Mouse (Mus musculus) cortical plate, adult 2 months (tissue): Measurements from ENCODE around the gene Tnfsf9. TPM values are rescaled to one million over a fixed set of nuclear protein-coding genes. Genes with fewer than 3 reads are reported as not detected.

Experiments used
- H3K27ac ChIP-seq: fragments of 200-500 bp; 2 replicates; pipeline ENCODE4 v1.5.1; 2012; ENCODE audit warnings: low read length, control low read depth, inconsistent platforms; ENCODE audit not compliant: insufficient read depth
- H3K4me1 ChIP-seq: fragments of 200-500 bp; 2 replicates; pipeline ENCODE4 v1.6.1; 2011; ENCODE audit warnings: low read length; ENCODE audit not compliant: control insufficient read depth, insufficient read depth
- H3K4me3 ChIP-seq: fragments of 200-500 bp; 2 replicates; pipeline ENCODE4 v1.5.1; 2011; ENCODE audit warnings: mild to moderate bottlenecking, low read length, control low read depth; ENCODE audit not compliant: insufficient read depth
- CTCF ChIP-seq: fragments of 200-500 bp; IDR thresholded peaks from 2 replicates; pipeline ENCODE4 v1.5.1; 2011; ENCODE audit warnings: mild to moderate bottlenecking, control low read depth, low read length; ENCODE audit not compliant: insufficient read depth; ENCODE audit errors: extremely low read depth
- POLR2A ChIP-seq: fragments of 200-500 bp; IDR thresholded peaks from 2 replicates; pipeline ENCODE4 v1.6.1; 2011; ENCODE audit warnings: mild to moderate bottlenecking, low read length, control low read depth; ENCODE audit not compliant: insufficient read depth; ENCODE audit errors: extremely low read depth
- polyA plus RNA-seq: library from polyadenylated mRNA; depleted of rRNA; stranded (reverse); fragments of >200 nt; gene quantifications from 2 replicates; pipeline ENCODE4 v1.2.3, GENCODE M21; 2012; rRNA removed

The Tnfsf9 gene
- polyA plus RNA-seq, 1 experiment, result 1.0 TPM

- H3K27ac ChIP-seq, result no peak overlapping the region
- H3K4me1 ChIP-seq, result no peaks in the 10 kb centered on the region
- no peak for TF ChIP-seq CTCF
- no peak overlapping the region for H3K4me3 ChIP-seq
Observed at GRCm38 (mm10) chr17:57153006-57153405, 47.9 kb downstream of the Tnfsf9 start.

GRCm38 (mm10) chr17:57153787-57154186 lies 48.7 kb downstream of the Tnfsf9 start:
- H3K27ac ChIP-seq, result no peak overlapping the region
- no peak overlapping the region for H3K4me3 ChIP-seq

More at GRCm38 (mm10) chr17:57153787-57154186, 48.7 kb downstream of the Tnfsf9 start:
- H3K4me1 ChIP-seq, result no peaks in the 10 kb centered on the region
- TF ChIP-seq CTCF, result no peak
- TF ChIP-seq POLR2A, result no peak

Other genes with a start within 250 kb of the Tnfsf9 start
- gene Acsbg2, start 230.9 kb upstream of the Tnfsf9 start, polyA plus RNA-seq, result 0.09 TPM in 1 of 2 replicates, not detected in the other
- 0.06 and 0.09 TPM in 2 replicates for gene 1700061G19Rik, start 229.8 kb upstream of the Tnfsf9 start, polyA plus RNA-seq
- 73.1 and 76.0 TPM in 2 replicates for gene Mllt1, start 169.9 kb upstream of the Tnfsf9 start, polyA plus RNA-seq
- gene Acer1, start 123.2 kb upstream of the Tnfsf9 start, polyA plus RNA-seq, result not detected in 2 replicates
- 139 and 146 TPM in 2 replicates for gene Clpp, start 115.0 kb upstream of the Tnfsf9 start, polyA plus RNA-seq
- gene Alkbh7, start 108.0 kb upstream of the Tnfsf9 start, polyA plus RNA-seq, result 32.1 and 35.4 TPM in 2 replicates
- gene Pspn, start 105.3 kb upstream of the Tnfsf9 start, polyA plus RNA-seq, result not detected in 2 replicates
- 73.3 and 80.0 TPM in 2 replicates for gene Gtf2f1, start 94.0 kb upstream of the Tnfsf9 start, polyA plus RNA-seq
- gene Gm17949, start 93.9 kb upstream of the Tnfsf9 start, polyA plus RNA-seq, result 0.13 TPM in 1 of 2 replicates, not detected in the other
- gene Khsrp, start 73.8 kb upstream of the Tnfsf9 start, polyA plus RNA-seq, result 58.4 and 63.4 TPM in 2 replicates
- 0.19 and 0.25 TPM in 2 replicates for gene Slc25a41, start 63.7 kb upstream of the Tnfsf9 start, polyA plus RNA-seq
- 0.93 and 1.6 TPM in 2 replicates for gene Crb3, start 46.2 kb upstream of the Tnfsf9 start, polyA plus RNA-seq
- gene Slc25a23, start 45.5 kb upstream of the Tnfsf9 start, polyA plus RNA-seq, result 319 and 330 TPM in 2 replicates
- gene Dennd1c, start 26.8 kb upstream of the Tnfsf9 start, polyA plus RNA-seq, result 2.3 and 2.8 TPM in 2 replicates
- 597 and 680 TPM in 2 replicates for gene Tubb4a, start 17.5 kb upstream of the Tnfsf9 start, polyA plus RNA-seq
- gene Cd70, start 44.5 kb downstream of the Tnfsf9 start, polyA plus RNA-seq, result 0.25 and 0.29 TPM in 2 replicates
- 0.08 TPM in 1 of 2 replicates, not detected in the other for gene Tnfsf14, start 88.9 kb downstream of the Tnfsf9 start, polyA plus RNA-seq
- gene C3, start 122.8 kb downstream of the Tnfsf9 start, polyA plus RNA-seq, result 0.17 and 0.32 TPM in 2 replicates
- gene Gpr108, start 143.1 kb downstream of the Tnfsf9 start, polyA plus RNA-seq, result 28.8 and 29.7 TPM in 2 replicates
- 10.1 and 11.2 TPM in 2 replicates for gene Trip10, start 144.1 kb downstream of the Tnfsf9 start, polyA plus RNA-seq
- 3.6 TPM in 2 replicates for gene Vav1, start 173.8 kb downstream of the Tnfsf9 start, polyA plus RNA-seq